Comparison of ENCODE assay signal across 24 mouse cellular contexts in the genomic region with DNA sequence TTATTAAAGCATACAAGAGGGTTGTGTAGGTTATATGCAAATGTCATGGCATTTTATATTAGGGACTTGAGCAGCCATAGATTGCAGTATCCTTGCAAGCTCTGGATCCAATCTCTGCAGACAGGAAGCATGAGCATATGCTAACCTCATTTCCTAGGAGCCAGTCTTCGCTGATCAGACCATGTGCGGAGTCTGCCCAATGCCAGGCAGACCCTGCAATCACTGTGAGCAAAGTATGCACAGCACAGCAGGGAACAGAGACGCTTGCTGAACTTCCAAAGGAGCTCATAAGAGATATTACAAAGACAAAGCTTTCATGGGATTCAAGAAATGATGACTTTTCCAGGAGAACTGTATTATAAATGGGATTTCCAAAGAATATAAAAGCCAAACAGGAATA.
DNase-seq lines count a peak whose midpoint lies in the region; ATAC-seq and TF ChIP-seq lines count a peak whose summit lies in the region.
"Had no signal": no experiment of that assay in that cellular context is flagged by ENCODE, and none has a peak within 500 bp of the region (broad histone marks: within the 10 kb centered on the region; RNA-seq: fewer than 3 reads in every experiment).

No protein-coding gene starts in this region.

- no peaks in the 10 kb centered on the region; the same call in 1 of the 2 replicates for H3K9me3 ChIP-seq in forebrain, embryonic 13.5 days (replicated peaks)
- no peaks in the 10 kb centered on the region for H3K9me3 ChIP-seq in forebrain, embryonic 15.5 days
- no peaks in the 10 kb centered on the region for H3K9me3 ChIP-seq in midbrain, embryonic 12.5 days
- H3K9me3 ChIP-seq in midbrain, postnatal 0 days (ENCODE audit: low read length) = no peaks in the 10 kb centered on the region
- no peaks in the 10 kb centered on the region for H3K9me3 ChIP-seq in forebrain, postnatal 0 days (ENCODE audit: low read length)
- H3K9me3 ChIP-seq: hindbrain, embryonic 10.5 days; liver, embryonic 15.5 days; neural tube, embryonic 13.5 days had no signal

- no peak overlapping the region for H3K4me3 ChIP-seq in forebrain, embryonic 13.5 days
- no peak overlapping the region for H3K4me3 ChIP-seq in forebrain, embryonic 15.5 days
- no peak overlapping the region for H3K4me3 ChIP-seq in midbrain, embryonic 12.5 days
- H3K4me3 ChIP-seq in midbrain, postnatal 0 days (ENCODE audit: low read depth, low read length) = no peak overlapping the region
- no peak overlapping the region for H3K4me3 ChIP-seq in forebrain, postnatal 0 days (ENCODE audit: low read depth, low read length)
- H3K4me3 ChIP-seq: erythroblast, embryonic 14.5 days; hindbrain, embryonic 10.5 days; liver, embryonic 15.5 days; neural tube, embryonic 13.5 days had no signal

- no peaks in the 10 kb centered on the region for H3K36me3 ChIP-seq in forebrain, embryonic 13.5 days (ENCODE audit: poor library complexity, severe bottlenecking)
- H3K36me3 ChIP-seq in forebrain, embryonic 15.5 days = no peaks in the 10 kb centered on the region
- no peaks in the 10 kb centered on the region for H3K36me3 ChIP-seq in midbrain, embryonic 12.5 days
- no peaks in the 10 kb centered on the region for H3K36me3 ChIP-seq in midbrain, postnatal 0 days (ENCODE audit: insufficient read depth, low read length)
- H3K36me3 ChIP-seq in forebrain, postnatal 0 days (ENCODE audit: insufficient read depth) = no peaks in the 10 kb centered on the region
- H3K36me3 ChIP-seq: hindbrain, embryonic 10.5 days; liver, embryonic 15.5 days; neural tube, embryonic 13.5 days had no signal

- H3K9ac ChIP-seq in forebrain, embryonic 13.5 days = no peak overlapping the region
- H3K9ac ChIP-seq in forebrain, embryonic 15.5 days (replicated peaks) = no peak overlapping the region
- H3K9ac ChIP-seq in midbrain, embryonic 12.5 days (replicated peaks) = no peak overlapping the region
- H3K9ac ChIP-seq in midbrain, postnatal 0 days (replicated peaks; ENCODE audit: low read length, poor library complexity, severe bottlenecking) = no peak overlapping the region
- H3K9ac ChIP-seq in forebrain, postnatal 0 days = no peak overlapping the region
- H3K9ac ChIP-seq: liver, embryonic 15.5 days; lung, embryonic 14.5 days; neural tube, embryonic 13.5 days had no signal

- WGBS in forebrain, embryonic 13.5 days = 62% methylated on average over 3 of the region's 3 CpGs
- 53% methylated on average over 3 of the region's 3 CpGs for WGBS in forebrain, embryonic 15.5 days
- whole genome bisulfite sequencing in midbrain, embryonic 12.5 days = 65% methylated on average over 3 of the region's 3 CpGs
- 52% methylated on average over 3 of the region's 3 CpGs for WGBS in midbrain, postnatal 0 days
- 46% methylated on average over 3 of the region's 3 CpGs for WGBS in forebrain, postnatal 0 days

- ATAC-seq in forebrain, embryonic 13.5 days = 0 out of 2 replicates have a peak, but pooled peaks have one; percentile 68
- no peak for ATAC-seq in forebrain, embryonic 15.5 days (replicated peaks)
- 0 out of 2 replicates have a peak, but pooled peaks have one; percentile 56 for ATAC-seq in midbrain, embryonic 12.5 days (ENCODE audit: low FRiP score, low read depth)
- no peak for ATAC-seq in midbrain, postnatal 0 days (ENCODE audit: low FRiP score)
- ATAC-seq in forebrain, postnatal 0 days = peak; percentile 47
- ATAC-seq: CD4-positive, CD25-positive, alpha-beta regulatory T cell, adult 4 months had no signal

- no peak overlapping the region for H3K27ac ChIP-seq in forebrain, embryonic 13.5 days
- no peak overlapping the region for H3K27ac ChIP-seq in forebrain, embryonic 15.5 days (replicated peaks)
- H3K27ac ChIP-seq in midbrain, embryonic 12.5 days (replicated peaks) = no peak overlapping the region
- no peak overlapping the region for H3K27ac ChIP-seq in midbrain, postnatal 0 days (ENCODE audit: low read depth, low read length)
- no peak overlapping the region for H3K27ac ChIP-seq in forebrain, postnatal 0 days (ENCODE audit: low read depth, low read length)
- H3K27ac ChIP-seq: hindbrain, embryonic 10.5 days; liver, embryonic 15.5 days; neural tube, embryonic 13.5 days had no signal

- no peaks in the 10 kb centered on the region for H3K27me3 ChIP-seq in forebrain, embryonic 13.5 days
- H3K27me3 ChIP-seq in forebrain, embryonic 15.5 days = no peaks in the 10 kb centered on the region
- H3K27me3 ChIP-seq in midbrain, embryonic 12.5 days = no peaks in the 10 kb centered on the region
- no peaks in the 10 kb centered on the region for H3K27me3 ChIP-seq in midbrain, postnatal 0 days (ENCODE audit: insufficient read depth, low read length)
- H3K27me3 ChIP-seq in forebrain, postnatal 0 days (ENCODE audit: insufficient read depth, low read length) = no peaks in the 10 kb centered on the region
- H3K27me3 ChIP-seq: liver, embryonic 15.5 days; neural tube, embryonic 13.5 days had no signal

- TF ChIP-seq CTCF in midbrain, postnatal 0 days (IDR thresholded peaks at IDR 0.05) = no peak
- TF ChIP-seq CTCF in forebrain, postnatal 0 days (IDR thresholded peaks at IDR 0.05; ENCODE audit: low read depth) = no peak

- DNase-seq in midbrain, postnatal 0 days (ENCODE audit: low spot score) = no peak
- no peak for DNase-seq in forebrain, postnatal 0 days
- no peak for DNase-seq in cerebellum, postnatal 4 days (ENCODE audit: low spot score in 2 of 2)
- no peak for DNase-seq in cerebellum, adult 18-20 months
- DNase-seq: adrenal gland, postnatal 25 days; cerebellum, adult 2 months; cerebellum, postnatal 14 days; gastrocnemius, postnatal 14 days; heart, postnatal 14 days; kidney, adult 11 months; kidney, postnatal 14 days; layer of hippocampus, adult 9-11 months; lung, embryonic 14.5 days; lung, postnatal 14 days; right cerebral cortex, postnatal 4 days; thymus, postnatal 4 days had no signal

- H3K4me1 ChIP-seq in forebrain, embryonic 13.5 days = no peaks in the 10 kb centered on the region
- no peaks in the 10 kb centered on the region for H3K4me1 ChIP-seq in forebrain, embryonic 15.5 days
- H3K4me1 ChIP-seq in midbrain, embryonic 12.5 days = no peaks in the 10 kb centered on the region
- no peaks in the 10 kb centered on the region for H3K4me1 ChIP-seq in midbrain, postnatal 0 days (ENCODE audit: insufficient read depth, low read length)
- H3K4me1 ChIP-seq in forebrain, postnatal 0 days (ENCODE audit: insufficient read depth) = no peaks in the 10 kb centered on the region
- H3K4me1 ChIP-seq: hindbrain, embryonic 10.5 days; liver, embryonic 15.5 days; neural tube, embryonic 13.5 days had no signal

- H3K4me2 ChIP-seq in forebrain, embryonic 13.5 days = no peak overlapping the region
- no peak overlapping the region for H3K4me2 ChIP-seq in forebrain, embryonic 15.5 days (replicated peaks)
- H3K4me2 ChIP-seq in midbrain, embryonic 12.5 days (replicated peaks) = no peak overlapping the region
- no peak overlapping the region for H3K4me2 ChIP-seq in midbrain, postnatal 0 days (ENCODE audit: low read depth, low read length, poor library complexity, severe bottlenecking)
- H3K4me2 ChIP-seq in forebrain, postnatal 0 days (ENCODE audit: low read depth) = no peak overlapping the region
- H3K4me2 ChIP-seq: liver, embryonic 15.5 days; lung, embryonic 14.5 days; neural tube, embryonic 13.5 days had no signal

Comparison
In these comparisons a context has a peak if more than half of its experiments do, and no peak if none do; other contexts are left out.
1. ATAC-seq: peak in forebrain, embryonic 13.5 days (single experiment), midbrain, embryonic 12.5 days (single experiment) and forebrain, postnatal 0 days (single experiment); none in forebrain, embryonic 15.5 days (single experiment) and midbrain, postnatal 0 days (single experiment).